Mouse (Mus musculus) CH12.LX (cell line): ENCODE data around the gene 5730596B20Rik. TPM values are rescaled to one million over a fixed set of nuclear protein-coding genes. Genes with fewer than 3 reads are reported as not detected.

Experiments used
- DNase-seq: peaks from one replicate; pipeline ENCODE4 v3.0.0-alpha.2; 2013; ENCODE audit errors: extremely low read depth
- H3K27ac ChIP-seq: 2 replicates; pipeline ENCODE4 v1.5.1; 2012; ENCODE audit warnings: low read depth, mild to moderate bottlenecking, control low read depth, moderate library complexity; ENCODE audit not compliant: insufficient read depth
- H3K27me3 ChIP-seq: replicated peaks from 2 replicates; pipeline ENCODE3; 2012; ENCODE audit warnings: inconsistent platforms
- H3K36me3 ChIP-seq, 2 experiments: replicated peaks in 1 of 2; 2 replicates each; pipeline versions ENCODE3 to v1.6.1; 2012; ENCODE audit warnings: inconsistent platforms in 1 of 2, low read length in 1 of 2, mild to moderate bottlenecking in 1 of 2, mixed read lengths in 1 of 2, moderate library complexity in 1 of 2; ENCODE audit not compliant: control insufficient read depth in 1 of 2, insufficient read depth in 1 of 2
- H3K4me1 ChIP-seq, 2 experiments: 2 replicates each; pipeline ENCODE4 v1.6.1; 2012; ENCODE audit warnings: inconsistent platforms in 1 of 2, moderate library complexity in 1 of 2; ENCODE audit not compliant: insufficient read depth in 2 of 2, control insufficient read depth in 1 of 2
- H3K4me2 ChIP-seq: 2 replicates; pipeline ENCODE4 v1.6.1; 2012; ENCODE audit warnings: low read depth, mild to moderate bottlenecking, control low read depth; ENCODE audit not compliant: poor library complexity, insufficient read depth, severe bottlenecking
- H3K4me3 ChIP-seq, 3 experiments: fragments of 150-350 bp in 1 of 3; sonication (generic) in 1 of 3; replicated peaks in 1 of 3; 2 replicates each; pipeline versions ENCODE3 to v1.5.1; 2011 to 2012; ENCODE audit warnings: low read depth in 2 of 3, low read length in 2 of 3, mild to moderate bottlenecking in 2 of 3, moderate library complexity in 2 of 3, control low read depth in 1 of 3, improper control_type of control experiment in 1 of 3, inconsistent platforms in 1 of 3, mixed read lengths in 1 of 3; ENCODE audit not compliant: poor library complexity in 1 of 3
- H3K79me2 ChIP-seq: replicated peaks from 2 replicates; pipeline ENCODE4 v1.6.1; 2012; ENCODE audit warnings: mild to moderate bottlenecking, moderate library complexity; ENCODE audit not compliant: control insufficient read depth, poor library complexity, insufficient read depth, severe bottlenecking; ENCODE audit errors: extremely low read depth
- H3K9ac ChIP-seq: 2 replicates; pipeline ENCODE4 v1.6.1; 2012; ENCODE audit warnings: low read depth, mild to moderate bottlenecking, control low read depth, moderate library complexity; ENCODE audit not compliant: insufficient read depth
- H3K9me3 ChIP-seq: replicated peaks from 2 replicates; pipeline ENCODE3; 2012; ENCODE audit warnings: low read length, inconsistent platforms, mixed read lengths
- BHLHE40 ChIP-seq: IDR thresholded peaks from 2 replicates; pipeline ENCODE4 v1.6.1; 2011; ENCODE audit warnings: mild to moderate bottlenecking, low read depth, low read length, improper control_type of control experiment
- CHD1 ChIP-seq: IDR thresholded peaks from 2 replicates; pipeline ENCODE4 v1.6.1; 2012; ENCODE audit warnings: low read depth, low read length, improper control_type of control experiment, inconsistent platforms
- CTCF ChIP-seq, 2 experiments: IDR thresholded peaks in 1 of 2; conservative IDR thresholded peaks in 1 of 2; 2 replicates each; pipeline ENCODE4 v1.5.1; 2011 to 2012; ENCODE audit warnings: low read depth in 2 of 2, low read length in 2 of 2, improper control_type of control experiment in 1 of 2, inconsistent platforms in 1 of 2, mild to moderate bottlenecking in 1 of 2, moderate library complexity in 1 of 2
- E2F4 ChIP-seq: IDR thresholded peaks from 2 replicates; pipeline ENCODE4 v1.6.1; 2011; ENCODE audit warnings: low read depth, low read length, improper control_type of control experiment; ENCODE audit not compliant: insufficient replicate concordance
- ELF1 ChIP-seq: IDR thresholded peaks from 2 replicates; pipeline ENCODE4 v1.6.1; 2014; ENCODE audit warnings: low read depth, mild to moderate bottlenecking, inconsistent platforms, low read length, improper control_type of control experiment
- EP300 ChIP-seq: IDR thresholded peaks from 2 replicates; pipeline ENCODE4 v1.6.1; 2011; ENCODE audit warnings: low read length, improper control_type of control experiment
- HCFC1 ChIP-seq: IDR thresholded peaks from 2 replicates; pipeline ENCODE4 v1.6.1; 2012; ENCODE audit warnings: low read depth, mild to moderate bottlenecking, inconsistent platforms, low read length, improper control_type of control experiment
- IRF4 ChIP-seq: IDR thresholded peaks from 2 replicates; pipeline ENCODE4 v1.6.1; 2014; ENCODE audit warnings: low read depth, mild to moderate bottlenecking, inconsistent platforms, low read length, improper control_type of control experiment
- JUN ChIP-seq: IDR thresholded peaks from 2 replicates; pipeline ENCODE4 v1.6.1; 2011; ENCODE audit warnings: low read depth, mild to moderate bottlenecking, low read length, improper control_type of control experiment, moderate library complexity; ENCODE audit not compliant: insufficient read depth
- JUND ChIP-seq: conservative IDR thresholded peaks from 2 replicates; pipeline ENCODE4 v1.6.1; 2011; ENCODE audit warnings: low read depth, low read length, improper control_type of control experiment
- KAT2A ChIP-seq: IDR thresholded peaks from 2 replicates; pipeline ENCODE4 v1.6.1; 2012; ENCODE audit warnings: low read length, improper control_type of control experiment, inconsistent platforms; ENCODE audit not compliant: insufficient replicate concordance
- MAFK ChIP-seq: IDR thresholded peaks from 2 replicates; pipeline ENCODE4 v1.6.1; 2011; ENCODE audit warnings: low read length, improper control_type of control experiment; ENCODE audit not compliant: insufficient replicate concordance
- MAX ChIP-seq: IDR thresholded peaks from 2 replicates; pipeline ENCODE4 v1.6.1; 2011; ENCODE audit warnings: low read length, improper control_type of control experiment
- MAZ ChIP-seq: IDR thresholded peaks from 2 replicates; pipeline ENCODE4 v1.6.1; 2012; ENCODE audit warnings: low read depth, mild to moderate bottlenecking, inconsistent platforms, low read length, improper control_type of control experiment, moderate library complexity
- MEF2A ChIP-seq: IDR thresholded peaks from 2 replicates; pipeline ENCODE4 v1.6.1; 2014; ENCODE audit warnings: low read depth, mild to moderate bottlenecking, inconsistent platforms, low read length, improper control_type of control experiment, borderline replicate concordance
- MXI1 ChIP-seq: IDR thresholded peaks from 2 replicates; pipeline ENCODE4 v1.6.1; 2011; ENCODE audit warnings: mild to moderate bottlenecking, low read depth, low read length, improper control_type of control experiment
- NELFE ChIP-seq: IDR thresholded peaks from 2 replicates; pipeline ENCODE4 v1.6.1; 2011; ENCODE audit warnings: low read depth, low read length, improper control_type of control experiment
- NRF1 ChIP-seq: IDR thresholded peaks from 2 replicates; pipeline ENCODE4 v1.6.1; 2014; ENCODE audit warnings: low read depth, mild to moderate bottlenecking, inconsistent platforms, low read length, improper control_type of control experiment, moderate library complexity
- PAX5 ChIP-seq: IDR thresholded peaks from 2 replicates; pipeline ENCODE4 v1.6.1; 2012; ENCODE audit warnings: low read length, inconsistent platforms, mixed read lengths
- POLR2A ChIP-seq: IDR thresholded peaks from 2 replicates; pipeline ENCODE4 v1.6.1; 2011; ENCODE audit warnings: low read depth, mild to moderate bottlenecking, improper control_type of control experiment, low read length
- POLR2AphosphoS2 ChIP-seq: IDR thresholded peaks from 2 replicates; pipeline ENCODE4 v1.6.1; 2011; ENCODE audit warnings: low read depth, low read length, improper control_type of control experiment
- RAD21 ChIP-seq: IDR thresholded peaks from 2 replicates; pipeline ENCODE4 v1.6.1; 2011; ENCODE audit warnings: low read depth, mild to moderate bottlenecking, low read length, improper control_type of control experiment, moderate library complexity
- RCOR1 ChIP-seq: conservative IDR thresholded peaks from 2 replicates; pipeline ENCODE4 v1.6.1; 2012; ENCODE audit warnings: low read depth, mild to moderate bottlenecking, inconsistent platforms, low read length, improper control_type of control experiment
- SIN3A ChIP-seq: IDR thresholded peaks from 2 replicates; pipeline ENCODE4 v1.6.1; 2012; ENCODE audit warnings: low read length, improper control_type of control experiment, inconsistent platforms
- SMC3 ChIP-seq: IDR thresholded peaks from 2 replicates; pipeline ENCODE4 v1.6.1; 2011; ENCODE audit warnings: low read depth, low read length, improper control_type of control experiment
- TBP ChIP-seq: conservative IDR thresholded peaks from 2 replicates; pipeline ENCODE4 v1.6.1; 2011; ENCODE audit warnings: low read depth, low read length, improper control_type of control experiment
- TCF12 ChIP-seq: IDR thresholded peaks from 2 replicates; pipeline ENCODE4 v1.6.1; 2014; ENCODE audit warnings: low read depth, mild to moderate bottlenecking, inconsistent platforms, low read length, improper control_type of control experiment
- UBTF ChIP-seq: IDR thresholded peaks from 2 replicates; pipeline ENCODE4 v1.6.1; 2012; ENCODE audit warnings: low read depth, mild to moderate bottlenecking, inconsistent platforms, low read length, improper control_type of control experiment, moderate library complexity
- USF1 ChIP-seq: IDR thresholded peaks from 2 replicates; pipeline ENCODE4 v1.6.1; 2014; ENCODE audit warnings: low read depth, mild to moderate bottlenecking, inconsistent platforms, low read length, improper control_type of control experiment
- USF2 ChIP-seq: conservative IDR thresholded peaks from 2 replicates; pipeline ENCODE4 v1.6.1; 2011; ENCODE audit warnings: low read depth, low read length, improper control_type of control experiment
- ZC3H11A ChIP-seq: IDR thresholded peaks from 2 replicates; pipeline ENCODE4 v1.6.1; 2012; ENCODE audit warnings: low read depth, mild to moderate bottlenecking, inconsistent platforms, low read length, improper control_type of control experiment
- ZMIZ1 ChIP-seq: IDR thresholded peaks from 2 replicates; pipeline ENCODE4 v1.6.1; 2012; ENCODE audit warnings: low read depth, mild to moderate bottlenecking, inconsistent platforms, low read length, improper control_type of control experiment
- ZNF384 ChIP-seq: IDR thresholded peaks from 2 replicates; pipeline ENCODE4 v1.6.1; 2012; ENCODE audit warnings: low read depth, low read length, improper control_type of control experiment, inconsistent platforms
- dilution Hi-C: fragments of 300-500 bp; cut with MboI; formaldehyde crosslinking; loops from 2 replicates; pipeline ENCODE4 v1.14.3; 2020; ENCODE audit warnings: low sequenced_read_pairs; ENCODE audit not compliant: extremely low pct_unique_long_range_greater_than_20kb, extremely low pct_ligation_motif_present
- in situ Hi-C: fragments of 300-500 bp; cut with MboI; formaldehyde crosslinking; loops from 3 replicates; pipeline ENCODE4 v1.14.3; 2019; ENCODE audit warnings: low sequenced_read_pairs, low pct_ligation_motif_present, low pct_unique_long_range_greater_than_20kb, mixed read lengths
- polyA plus RNA-seq: library from polyadenylated mRNA; unstranded; fragments of >175 nt; gene quantifications from 2 replicates; pipeline ENCODE4 v1.2.1, GENCODE M21; 2012; ENCODE audit warnings: low read depth; ENCODE audit not compliant: insufficient read length
- total RNA-seq, 2 experiments: library from RNA; depleted of rRNA; stranded (reverse); fragments of 300-350 nt in 1 of 2; fragments of >200 nt in 1 of 2; gene quantifications; 2 replicates each; pipeline ENCODE4 v1.2.3; 2012 to 2014

Gene 5730596B20Rik
- total and polyA plus RNA-seq, 3 experiments, result 0.07 TPM; not detected in 2

GRCm38 (mm10) chr6:52221337-52221992 lies 44.2 kb downstream of the 5730596B20Rik start, which contains the start of gene Hoxa7:
TSS of gene Hoxa7 (minus strand) at chr6:52221854.
- peaks cover 24% of the 10 kb centered on the region for H3K9me3 ChIP-seq
- dilution Hi-C loops, result no loop called here
- no peaks in the 10 kb centered on the region for H3K79me2 ChIP-seq
- H3K4me2 ChIP-seq, result peak within 1 kb of the TSS; percentile 57
- peaks cover 0 to 13% of the 10 kb centered on the region in 2 experiments; a peak in 2 of 4 replicates for H3K4me1 ChIP-seq
- H3K9ac ChIP-seq, result peak within 1 kb of the TSS; percentile 78
- H3K4me3 ChIP-seq, result peak within 1 kb of the TSS; percentile 75 to 87 (median 76)
- peak; percentile 89 for DNase-seq
- H3K36me3 ChIP-seq, result peaks cover 0 to 6% of the 10 kb centered on the region in 2 experiments
- no peaks in the 10 kb centered on the region for H3K27me3 ChIP-seq
- in situ Hi-C loops, result loop anchor here (10.0 to 25.0 kb wide), 3 partner anchors 209 to 1007 kb away; partner anchors contain the start of gene Skap2
- peak within 1 kb of the TSS; percentile 18; the same call in 1 of the 2 replicates for H3K27ac ChIP-seq
- TF ChIP-seq MAFK (no peak), ZMIZ1 (no peak), RAD21 (peak; percentile 97), MAX (no peak), MXI1 (peak; percentile 59; the same call in 1 of the 2 replicates), TCF12 (peak; percentile 65; the same call in 1 of the 2 replicates), POLR2A (peak; percentile 45; the same call in 1 of the 2 replicates), HCFC1 (no peak), NELFE (peak; percentile 63), KAT2A (no peak), EP300 (no peak), SIN3A (peak; percentile 64; the same call in 1 of the 2 replicates), USF2 (no peak), MAZ (no peak; the same call in 1 of the 2 replicates), ZNF384 (no peak), USF1 (no peak), TBP (no peak), POLR2AphosphoS2 (no peak), E2F4 (no peak), CHD1 (no peak), NRF1 (peak; percentile 74), IRF4 (peak; percentile 28; the same call in 1 of the 2 replicates), BHLHE40 (peak; percentile 29; the same call in 1 of the 2 replicates), JUND (no peak), MEF2A (peak; percentile 52), CTCF (conservative IDR thresholded peaks at IDR 0.05 in 1 of 2, IDR thresholded peaks at IDR 0.05 in 1 of 2; ENCODE audit: low read depth in 2 of 2, low read length in 2 of 2) (peak; percentile 83 to 98), ELF1 (peak; percentile 45; the same call in 1 of the 2 replicates), PAX5 (no peak), JUN (no peak), RCOR1 (0 out of 2 replicates have a peak, but pooled peaks have one; percentile 47), SMC3 (peak; percentile 85), ZC3H11A (peak; percentile 96), UBTF (no peak)
